Mouse (Mus musculus): ENCODE measurements around the gene Ano1. TPM values are rescaled to one million over a fixed set of nuclear protein-coding genes. Genes with fewer than 3 reads are reported as not detected.

Ano1 gene
- polyA plus RNA-seq, 1 experiment: 7.4 TPM

- 96% methylated on average over 8 of the region's 8 CpGs for WGBS
- Histone ChIP-seq H3K36me3 (ENCODE audit: control insufficient read depth, insufficient read depth, low read length) (no peaks in the 10 kb centered on the region), H3K27me3 (ENCODE audit: control insufficient read depth, insufficient read depth, low read length) (no peaks in the 10 kb centered on the region), H3K4me3 (ENCODE audit: extremely low read depth, insufficient read depth, insufficient read length) (no peak overlapping the region), H3K27ac (ENCODE audit: insufficient read depth, low read length) (no peak overlapping the region), H3K4me1 (ENCODE audit: control insufficient read depth, insufficient read depth, insufficient read length) (no peaks in the 10 kb centered on the region)
- DNase-seq (ENCODE audit: low read depth in 1 of 2, low spot score in 2 of 2): no peak
- TF ChIP-seq CTCF (IDR thresholded peaks at IDR 0.05; ENCODE audit: extremely low read depth, insufficient read depth, insufficient read length, insufficient replicate concordance): no peak
- no peak for TF ChIP-seq POLR2A (IDR thresholded peaks at IDR 0.05; ENCODE audit: low read depth, low read length)
These were observed 76.1 kb downstream of the Ano1 start for GRCm38 (mm10) chr7:144675632-144676031.

- no peaks in the 10 kb centered on the region for H3K36me3 ChIP-seq (ENCODE audit: control insufficient read depth, insufficient read depth, low read length)
- no peaks in the 10 kb centered on the region for H3K27me3 ChIP-seq (ENCODE audit: control insufficient read depth, insufficient read depth, low read length)
- no peaks in the 10 kb centered on the region for H3K4me1 ChIP-seq (ENCODE audit: control insufficient read depth, insufficient read depth, insufficient read length)
- no peak for DNase-seq (ENCODE audit: low read depth in 1 of 2, low spot score in 2 of 2)
- 94% methylated on average over 2 of the region's 2 CpGs for WGBS
- no peak overlapping the region for H3K4me3 ChIP-seq (ENCODE audit: extremely low read depth, insufficient read depth, insufficient read length)
- TF ChIP-seq CTCF (IDR thresholded peaks at IDR 0.05; ENCODE audit: extremely low read depth, insufficient read depth, insufficient read length, insufficient replicate concordance) (no peak), POLR2A (IDR thresholded peaks at IDR 0.05; ENCODE audit: low read depth, low read length) (no peak)
- no peak overlapping the region for H3K27ac ChIP-seq (ENCODE audit: insufficient read depth, low read length)
These were observed 81.9 kb downstream of the Ano1 start for GRCm38 (mm10) chr7:144669895-144670294.

- Histone ChIP-seq H3K27me3 (ENCODE audit: control insufficient read depth, insufficient read depth, low read length) (no peaks in the 10 kb centered on the region), H3K4me3 (ENCODE audit: extremely low read depth, insufficient read depth, insufficient read length) (no peak overlapping the region), H3K36me3 (ENCODE audit: control insufficient read depth, insufficient read depth, low read length) (no peaks in the 10 kb centered on the region), H3K27ac (ENCODE audit: insufficient read depth, low read length) (no peak overlapping the region), H3K4me1 (ENCODE audit: control insufficient read depth, insufficient read depth, insufficient read length) (no peaks in the 10 kb centered on the region)
- DNase-seq (ENCODE audit: low read depth in 1 of 2, low spot score in 2 of 2): no peak
- 40% methylated on average over 7 of the region's 7 CpGs for WGBS
- no peak for TF ChIP-seq POLR2A (IDR thresholded peaks at IDR 0.05; ENCODE audit: low read depth, low read length)
- TF ChIP-seq CTCF (IDR thresholded peaks at IDR 0.05; ENCODE audit: extremely low read depth, insufficient read depth, insufficient read length, insufficient replicate concordance): no peak
These were observed 83.0 kb downstream of the Ano1 start for GRCm38 (mm10) chr7:144668603-144669278.

GRCm38 (mm10) chr7:144667091-144667490 lies 84.7 kb downstream of the Ano1 start:
- Histone ChIP-seq H3K27me3 (ENCODE audit: control insufficient read depth, insufficient read depth, low read length) (no peaks in the 10 kb centered on the region), H3K4me3 (ENCODE audit: extremely low read depth, insufficient read depth, insufficient read length) (no peak overlapping the region), H3K36me3 (ENCODE audit: control insufficient read depth, insufficient read depth, low read length) (no peaks in the 10 kb centered on the region), H3K27ac (ENCODE audit: insufficient read depth, low read length) (no peak overlapping the region), H3K4me1 (ENCODE audit: control insufficient read depth, insufficient read depth, insufficient read length) (no peaks in the 10 kb centered on the region)
- no peak for DNase-seq (ENCODE audit: low read depth in 1 of 2, low spot score in 2 of 2)
- no peak for TF ChIP-seq POLR2A (IDR thresholded peaks at IDR 0.05; ENCODE audit: low read depth, low read length)
- no peak for TF ChIP-seq CTCF (IDR thresholded peaks at IDR 0.05; ENCODE audit: extremely low read depth, insufficient read depth, insufficient read length, insufficient replicate concordance)
- WGBS: 87% methylated on average over 6 of the region's 6 CpGs

- H3K36me3 ChIP-seq (ENCODE audit: control insufficient read depth, insufficient read depth, low read length): no peaks in the 10 kb centered on the region
- TF ChIP-seq POLR2A (IDR thresholded peaks at IDR 0.05; ENCODE audit: low read depth, low read length) (no peak), CTCF (IDR thresholded peaks at IDR 0.05; ENCODE audit: extremely low read depth, insufficient read depth, insufficient read length, insufficient replicate concordance) (no peak)
- 80% methylated on average over 3 of the region's 3 CpGs for WGBS
- H3K27me3 ChIP-seq (ENCODE audit: control insufficient read depth, insufficient read depth, low read length): no peaks in the 10 kb centered on the region
- no peak overlapping the region for H3K27ac ChIP-seq (ENCODE audit: insufficient read depth, low read length)
- H3K4me1 ChIP-seq (ENCODE audit: control insufficient read depth, insufficient read depth, insufficient read length): no peaks in the 10 kb centered on the region
- H3K4me3 ChIP-seq (ENCODE audit: extremely low read depth, insufficient read depth, insufficient read length): no peak overlapping the region
- DNase-seq (ENCODE audit: low read depth in 1 of 2, low spot score in 2 of 2): no peak
These were observed 86.2 kb downstream of the Ano1 start for GRCm38 (mm10) chr7:144665585-144665984.

GRCm38 (mm10) chr7:144663566-144663965 lies 88.2 kb downstream of the Ano1 start:
- no peaks in the 10 kb centered on the region for H3K27me3 ChIP-seq (ENCODE audit: control insufficient read depth, insufficient read depth, low read length)
- H3K4me1 ChIP-seq (ENCODE audit: control insufficient read depth, insufficient read depth, insufficient read length): no peaks in the 10 kb centered on the region
- H3K4me3 ChIP-seq (ENCODE audit: extremely low read depth, insufficient read depth, insufficient read length): no peak overlapping the region
- H3K27ac ChIP-seq (ENCODE audit: insufficient read depth, low read length): no peak overlapping the region
- WGBS: 80% methylated on average over 6 of the region's 6 CpGs
- no peak for DNase-seq (ENCODE audit: low read depth in 1 of 2, low spot score in 2 of 2)
- TF ChIP-seq POLR2A (IDR thresholded peaks at IDR 0.05; ENCODE audit: low read depth, low read length) (no peak), CTCF (IDR thresholded peaks at IDR 0.05; ENCODE audit: extremely low read depth, insufficient read depth, insufficient read length, insufficient replicate concordance) (no peak)
- H3K36me3 ChIP-seq (ENCODE audit: control insufficient read depth, insufficient read depth, low read length): no peaks in the 10 kb centered on the region

GRCm38 (mm10) chr7:144656261-144656967 lies 95.4 kb downstream of the Ano1 start:
- WGBS: 89% methylated on average over 9 of the region's 9 CpGs
- no peaks in the 10 kb centered on the region for H3K27me3 ChIP-seq (ENCODE audit: control insufficient read depth, insufficient read depth, low read length)
- no peak for TF ChIP-seq CTCF (IDR thresholded peaks at IDR 0.05; ENCODE audit: extremely low read depth, insufficient read depth, insufficient read length, insufficient replicate concordance)
- TF ChIP-seq POLR2A (IDR thresholded peaks at IDR 0.05; ENCODE audit: low read depth, low read length): no peak

More at GRCm38 (mm10) chr7:144656261-144656967, 95.4 kb downstream of the Ano1 start:
- DNase-seq (ENCODE audit: low read depth in 1 of 2, low spot score in 2 of 2): no peak
- no peaks in the 10 kb centered on the region for H3K4me1 ChIP-seq (ENCODE audit: control insufficient read depth, insufficient read depth, insufficient read length)
- no peaks in the 10 kb centered on the region for H3K36me3 ChIP-seq (ENCODE audit: control insufficient read depth, insufficient read depth, low read length)
- H3K27ac ChIP-seq (ENCODE audit: insufficient read depth, low read length): no peak overlapping the region
- H3K4me3 ChIP-seq (ENCODE audit: extremely low read depth, insufficient read depth, insufficient read length): no peak overlapping the region

All from spleen, adult 2 months (tissue).